In genomic region chr9:35267146-35267975, GRCm38 (mm10) we compare ENCODE assay signal across 8 mouse cellular contexts. TPM values are rescaled to one million over a fixed set of nuclear protein-coding genes. Genes with fewer than 3 reads are reported as not detected.
DNase-seq lines count a peak whose midpoint lies in the region; ATAC-seq and TF ChIP-seq lines count a peak whose summit lies in the region.

Gene Fam118b (minus strand): TSS chr9:35267805.
Gene Rpusd4 (plus strand): TSS chr9:35267865.

- H3K9me3 ChIP-seq in embryonic facial prominence, embryonic 15.5 days (replicated peaks), result no peaks in the 10 kb centered on the region
- no peaks in the 10 kb centered on the region for H3K9me3 ChIP-seq in heart, embryonic 10.5 days
- H3K9me3 ChIP-seq in kidney, embryonic 15.5 days (replicated peaks), result no peaks in the 10 kb centered on the region

- H3K9ac ChIP-seq in embryonic facial prominence, embryonic 15.5 days, result peak within 1 kb of the TSS; percentile 76
- H3K9ac ChIP-seq in kidney, embryonic 15.5 days, result peak within 1 kb of the TSS; percentile 65

- no peaks in the 10 kb centered on the region for H3K27me3 ChIP-seq in embryonic facial prominence, embryonic 15.5 days
- H3K27me3 ChIP-seq in heart, embryonic 10.5 days (ENCODE audit: insufficient read depth, poor library complexity, severe bottlenecking), result no peaks in the 10 kb centered on the region
- no peaks in the 10 kb centered on the region for H3K27me3 ChIP-seq in kidney, embryonic 15.5 days

- ATAC-seq in embryonic facial prominence, embryonic 15.5 days (ENCODE audit: insufficient number of reproducible peaks, low FRiP score, low TSS enrichment, low read depth), result peak; percentile 95
- ATAC-seq in kidney, embryonic 15.5 days (replicated peaks; ENCODE audit: low FRiP score), result peak; percentile 97
- peak; percentile 63 for ATAC-seq in monocyte, adult 5-6 weeks (replicated peaks; ENCODE audit: insufficient number of reproducible peaks, low FRiP score, low TSS enrichment, poor library complexity, severe bottlenecking)

- H3K4me2 ChIP-seq in embryonic facial prominence, embryonic 15.5 days (replicated peaks), result peak within 1 kb of the TSS; percentile 81
- peak within 1 kb of the TSS; percentile 89 for H3K4me2 ChIP-seq in kidney, embryonic 15.5 days

- under 1% methylated on average over 62 of the region's 62 CpGs for WGBS in bone marrow, adult 2 months
- under 1% methylated on average over 62 of the region's 62 CpGs for WGBS in embryonic facial prominence, embryonic 15.5 days
- 0% methylated on average over 62 of the region's 62 CpGs for WGBS in heart, embryonic 10.5 days
- WGBS in kidney, embryonic 15.5 days, result under 1% methylated on average over 58 of the region's 62 CpGs

- H3K27ac ChIP-seq in bone marrow, adult 2 months (ENCODE audit: control insufficient read depth, insufficient read depth, low read depth, low read length, poor library complexity), result peak within 1 kb of the TSS; percentile 61
- H3K27ac ChIP-seq in embryonic facial prominence, embryonic 15.5 days (replicated peaks), result peak within 1 kb of the TSS; percentile 78
- peak within 1 kb of the TSS; percentile 93 for H3K27ac ChIP-seq in heart, embryonic 10.5 days
- H3K27ac ChIP-seq in kidney, embryonic 15.5 days, result peak within 1 kb of the TSS; percentile 63

- peak; percentile 98 for TF ChIP-seq POLR2A in bone marrow, adult 2 months (IDR thresholded peaks at IDR 0.05; ENCODE audit: borderline replicate concordance, control insufficient read depth, low read depth, low read length)

- peaks cover 12% of the 10 kb centered on the region for H3K36me3 ChIP-seq in embryonic facial prominence, embryonic 15.5 days
- H3K36me3 ChIP-seq in heart, embryonic 10.5 days, result peaks cover 28% of the 10 kb centered on the region
- H3K36me3 ChIP-seq in kidney, embryonic 15.5 days, result peaks cover 24% of the 10 kb centered on the region

- no peak for TF ChIP-seq CTCF in bone marrow, adult 2 months (IDR thresholded peaks at IDR 0.05; ENCODE audit: control insufficient read depth, insufficient read depth, low read length)

- H3K4me3 ChIP-seq in bone marrow, adult 2 months (replicated peaks; ENCODE audit: control insufficient read depth, low read depth, low read length), result peak within 1 kb of the TSS; percentile 96
- H3K4me3 ChIP-seq in embryonic facial prominence, embryonic 15.5 days (replicated peaks), result peak within 1 kb of the TSS; percentile 82
- peak within 1 kb of the TSS; percentile 80 for H3K4me3 ChIP-seq in heart, embryonic 10.5 days
- peak within 1 kb of the TSS; percentile 85 for H3K4me3 ChIP-seq in kidney, embryonic 15.5 days (replicated peaks)

- H3K4me1 ChIP-seq in bone marrow, adult 2 months (ENCODE audit: control insufficient read depth, insufficient read depth, low read length), result peaks cover 2% of the 10 kb centered on the region
- H3K4me1 ChIP-seq in embryonic facial prominence, embryonic 15.5 days, result peaks cover 17% of the 10 kb centered on the region
- H3K4me1 ChIP-seq in heart, embryonic 10.5 days, result peaks cover 20% of the 10 kb centered on the region
- H3K4me1 ChIP-seq in kidney, embryonic 15.5 days, result peaks cover 16% of the 10 kb centered on the region

- DNase-seq in 416B (ENCODE audit: low read depth) (peak; percentile 91), liver (peak; percentile 95)
- DNase-seq in heart, embryonic 10.5 days (ENCODE audit: low spot score), result peak; percentile 95
- DNase-seq in spleen, postnatal 4 days (ENCODE audit: low spot score in 2 of 2), result peak; percentile 91 to 95

RNA-seq across cellular contexts. Expression of gene Fam118b, which starts in this region (rescaled TPM):
- 11.4 and 11.6 TPM in 2 replicates for polyA plus RNA-seq in bone marrow, adult 2 months (2011; ENCODE audit: insufficient read depth, insufficient read length, low replicate concordance, missing spikeins)
- polyA plus RNA-seq in embryonic facial prominence, embryonic 15.5 days (2015; fragmentation: Nextera tagmentation; extraction: Ambion mirVana), result 38.1 and 41.8 TPM in 2 replicates
- 31.1 and 40.9 TPM in 2 replicates for polyA plus RNA-seq in heart, embryonic 10.5 days (2016; fragmentation: Nextera tagmentation; extraction: Ambion mirVana)
- 37.6 and 41.2 TPM in 2 replicates for polyA plus RNA-seq in kidney, embryonic 15.5 days (2015; fragmentation: Nextera tagmentation; extraction: Ambion mirVana)
- 8.1 to 19.4 TPM (median 15.3 TPM) in 3 replicates for total RNA-seq in monocyte, adult 5-6 weeks (2017)

RNA-seq across cellular contexts. Expression of gene Rpusd4, which starts in this region (rescaled TPM):
- polyA plus RNA-seq in bone marrow, adult 2 months (2011; ENCODE audit: insufficient read depth, insufficient read length, low replicate concordance, missing spikeins), result 4.5 and 15.5 TPM in 2 replicates
- polyA plus RNA-seq in embryonic facial prominence, embryonic 15.5 days (2015; fragmentation: Nextera tagmentation; extraction: Ambion mirVana), result 25.9 and 27.0 TPM in 2 replicates
- polyA plus RNA-seq in heart, embryonic 10.5 days (2016; fragmentation: Nextera tagmentation; extraction: Ambion mirVana), result 23.8 and 26.5 TPM in 2 replicates
- 28.9 and 31.5 TPM in 2 replicates for polyA plus RNA-seq in kidney, embryonic 15.5 days (2015; fragmentation: Nextera tagmentation; extraction: Ambion mirVana)
- total RNA-seq in monocyte, adult 5-6 weeks (2017), result 11.6 to 17.8 TPM (median 12.7 TPM) in 3 replicates

Comparison
In these comparisons a context has a peak if more than half of its experiments do, and no peak if none do; other contexts are left out.
1. Peak in every context shown above with its lines: DNase-seq, ATAC-seq, H3K4me3 ChIP-seq and H3K27ac ChIP-seq.